Mouse (Mus musculus): Measurements from ENCODE around the gene Gm20852.
"Not testable (repeated sequence)": the region's sequence is repeated elsewhere in the genome, so short reads cannot be mapped to it uniquely, and the experiment has no call there.

Gm20852 gene

GRCm38 (mm10) chrY:66742023-66742422, at the start of gene Gm20852:
Gm20852 (minus strand) TSS chrY:66742123.
- not testable (repeated sequence) for DNase-seq

Data from kidney, adult 11 months (tissue).